Mouse (Mus musculus): ENCODE data around the gene Ice1.
A peak's percentile ranks its signal among the peaks of the same experiment; 100 is the strongest.

DNA sequence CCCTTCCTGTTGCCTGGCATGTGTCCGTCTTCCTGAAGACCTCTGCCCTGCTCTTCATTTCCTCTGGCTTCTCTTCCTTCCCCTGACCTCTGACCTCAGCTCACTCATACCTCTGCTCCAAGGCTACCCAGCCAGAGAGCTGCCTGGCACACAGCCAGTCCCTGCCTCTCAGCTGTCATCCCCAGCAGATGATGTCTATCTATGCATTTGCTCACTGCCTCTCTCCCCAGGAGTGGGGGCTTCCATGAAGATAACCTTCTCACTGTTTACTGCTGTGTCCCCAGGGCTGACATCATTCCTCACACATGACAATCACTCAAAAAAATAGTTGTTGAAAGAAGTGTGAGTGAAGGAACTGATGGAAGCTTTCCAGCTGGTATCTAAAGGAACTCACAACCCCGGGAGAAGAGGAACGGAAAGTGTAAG lies 12.6 kb upstream of the Ice1 start:
- TF ChIP-seq POLR2A (IDR thresholded peaks at IDR 0.05; ENCODE audit: insufficient read length, low read depth), result no peak
- TF ChIP-seq E2F4 (IDR thresholded peaks at IDR 0.05; ENCODE audit: insufficient read depth), result no peak
- no peak for TF ChIP-seq USF1 (IDR thresholded peaks at IDR 0.05; ENCODE audit: low read depth)
- no peak for TF ChIP-seq SRF (IDR thresholded peaks at IDR 0.05; ENCODE audit: control insufficient read depth, insufficient read length, low read depth)
- no peak for TF ChIP-seq MAX (IDR thresholded peaks at IDR 0.05; ENCODE audit: low read depth)
- no peak for TF ChIP-seq TCF12 (IDR thresholded peaks at IDR 0.05; ENCODE audit: insufficient read depth, poor library complexity, severe bottlenecking)
- TF ChIP-seq MYOG (IDR thresholded peaks at IDR 0.05; ENCODE audit: control insufficient read depth in 1 of 3, insufficient read depth in 1 of 3, insufficient read length in 2 of 3, low read depth in 2 of 3), result peak in 2 of 3 experiments; percentile 57 to 82
- no peak for TF ChIP-seq POLR2AphosphoS2 (IDR thresholded peaks at IDR 0.05; ENCODE audit: insufficient read length, low read depth)
- peak in 2 of 3 experiments; percentile 72 to 86 for TF ChIP-seq MYOD1 (IDR thresholded peaks at IDR 0.05; ENCODE audit: control insufficient read depth in 1 of 3, insufficient read length in 2 of 3, low read depth in 2 of 3)
- TF ChIP-seq TCF3 (IDR thresholded peaks at IDR 0.05; ENCODE audit: insufficient read length, low read depth), result no peak

Measured in myocyte (in vitro differentiated cells).